Mouse (Mus musculus) heart, postnatal 25 days (tissue): ENCODE measurements around the gene Plin5. TPM values are rescaled to one million over a fixed set of nuclear protein-coding genes. Genes with fewer than 3 reads are reported as not detected.
"Not testable (repeated sequence)": the region's sequence is repeated elsewhere in the genome, so short reads cannot be mapped to it uniquely, and the experiment has no call there.

ENCODE experiments used
- DNase-seq: peaks from one replicate; pipeline ENCODE4 v3.0.0; 2022; ENCODE audit warnings: low spot score
- intact Hi-C: fragments of 180-260 bp; cut with DNase I; formaldehyde crosslinking; loops from one replicate; pipeline ENCODE4 v1.15.1; 2025
- total RNA-seq, 2 experiments: library from RNA; stranded (reverse); gene quantifications; 2 replicates each; pipeline ENCODE4 v1.2.3; 2021

Plin5 gene
- total RNA-seq, 2 experiments from 2014 or later, result 143 to 166 TPM

DNA sequence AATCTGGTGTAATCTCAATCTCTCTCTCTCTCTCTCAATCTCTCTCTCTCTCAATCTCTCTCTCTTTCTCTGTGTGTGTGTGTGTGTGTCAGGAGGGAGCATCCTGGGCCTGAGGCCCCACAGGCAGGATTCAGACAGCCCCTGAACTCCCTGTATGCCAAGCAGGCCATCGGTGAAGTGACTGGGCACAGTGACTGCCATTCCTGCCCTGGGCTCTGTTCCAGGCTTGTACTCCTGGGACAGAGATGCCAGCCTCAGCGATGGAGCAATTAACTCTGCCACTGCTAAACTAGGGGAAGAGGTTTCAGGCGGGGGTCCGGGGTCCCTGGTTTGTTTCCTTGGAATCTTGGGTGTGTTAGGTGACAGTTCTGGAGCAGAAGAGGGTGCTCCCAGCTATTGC is 6.8 kb downstream of the Plin5 start:
- DNase-seq, result no peak
- intact Hi-C loops, result loop anchor here (5.0 kb wide), 1 partner anchor 142 kb away; no protein-coding TSS in a partner anchor

DNA sequence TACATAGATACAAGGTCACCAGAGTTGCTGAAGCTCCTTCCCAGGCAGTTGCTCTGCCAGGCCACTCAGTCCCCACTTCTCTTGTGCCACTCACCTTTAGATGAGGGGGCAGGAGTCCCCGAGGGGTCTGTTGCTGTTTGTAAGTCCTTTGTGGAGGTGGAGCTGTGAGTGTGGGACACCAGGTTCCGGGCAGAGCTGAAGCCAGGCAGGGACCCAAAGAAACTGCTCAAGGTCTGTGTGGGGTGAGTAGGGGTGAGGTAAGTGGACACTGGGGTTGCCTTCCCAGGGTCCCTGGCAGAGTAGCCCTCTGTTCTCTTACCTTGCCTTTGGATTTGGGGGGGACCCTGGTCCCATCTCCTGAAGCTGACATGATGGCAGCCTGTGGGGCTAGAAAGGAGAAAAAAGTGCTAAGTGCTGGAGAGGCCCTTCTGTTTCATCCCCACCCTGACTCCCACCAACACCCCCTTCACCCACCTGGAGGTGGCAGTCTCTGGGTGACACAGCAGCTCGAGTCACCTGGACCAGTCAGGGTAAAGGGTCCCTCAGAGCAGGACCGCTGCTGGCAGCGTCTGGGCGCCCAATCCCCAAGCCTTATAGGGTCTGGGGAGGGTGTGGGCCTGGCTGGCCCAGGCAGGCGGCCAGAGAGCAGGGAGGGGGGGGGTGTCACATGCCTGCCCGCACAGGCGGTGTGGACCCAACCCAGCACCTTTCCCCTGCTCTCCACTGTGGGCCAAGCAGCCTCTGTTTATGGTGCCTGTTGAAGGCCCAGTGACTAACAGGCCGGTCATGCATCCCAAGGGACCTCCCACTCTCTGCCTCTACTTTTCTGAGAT is 8.0 kb downstream of the Plin5 start, which contains the start of gene Plin4:
Gene Plin4, minus strand, starts transcription at position 585 of the 833 bp plus-strand sequence.
- DNase-seq, result peak; percentile 52
- intact Hi-C loops, result loop anchor here (5.0 kb wide), 1 partner anchor 143 kb away; no protein-coding TSS in a partner anchor

DNA sequence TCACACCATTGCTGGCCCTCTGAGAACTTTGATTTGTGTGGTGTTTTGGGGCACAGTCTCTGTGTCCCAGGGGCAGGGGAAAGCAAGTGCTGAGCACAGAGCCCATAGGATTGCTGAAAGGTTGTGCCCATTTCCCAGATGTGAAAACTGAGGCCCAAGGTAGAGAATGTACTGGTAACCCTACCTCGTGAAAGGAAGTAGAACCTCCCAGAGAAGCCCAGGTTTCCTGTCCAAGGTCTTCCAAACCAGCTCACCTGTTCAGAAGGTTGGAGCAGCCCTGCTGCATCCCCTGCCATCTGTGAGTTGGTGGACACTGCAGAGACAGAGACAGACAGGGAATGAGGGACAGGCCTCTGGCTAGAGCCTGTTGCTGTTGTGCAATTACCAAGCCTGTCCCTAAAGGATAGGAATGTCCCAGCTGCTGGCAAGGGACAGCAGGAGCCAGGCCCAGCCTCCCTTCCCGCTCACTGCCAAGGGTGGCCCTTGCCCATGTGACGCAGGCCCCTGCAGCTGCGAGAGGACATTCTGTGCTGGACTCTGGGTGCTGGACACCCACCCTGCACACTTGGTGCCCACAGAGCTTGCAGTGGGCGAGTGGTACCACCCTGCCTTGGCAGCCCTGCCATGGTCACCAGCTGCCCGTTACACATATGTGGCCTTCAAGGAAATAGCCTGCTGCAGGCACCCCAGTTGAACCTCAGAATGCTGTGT is 8.9 kb downstream of the Plin5 start:
- intact Hi-C loops, result no loop called here
- peak; percentile 85 for DNase-seq

DNA sequence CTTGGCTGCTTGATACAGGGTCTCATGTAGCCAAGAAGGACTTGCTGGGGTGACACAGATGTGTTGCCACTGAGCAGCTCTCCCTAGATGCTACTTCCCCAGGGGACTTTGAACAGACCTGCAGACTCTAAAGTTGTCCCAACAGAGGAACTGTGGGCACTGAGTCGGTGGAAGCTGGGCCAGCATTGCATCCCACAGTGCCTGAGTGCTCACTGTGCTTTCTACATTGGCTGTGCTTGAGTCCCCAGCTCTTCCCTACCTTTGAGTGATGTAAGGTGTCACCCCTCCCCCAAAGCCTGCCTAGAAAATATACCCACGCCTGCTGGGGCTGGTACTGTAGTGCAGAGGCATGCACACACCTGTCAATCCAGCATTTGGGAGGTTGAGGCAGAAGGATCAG is 9.7 kb downstream of the Plin5 start:
- DNase-seq, result no peak
- intact Hi-C loops, result no loop called here

GRCm38 (mm10) chr17:56106981-56107380 is 10.4 kb downstream of the Plin5 start:
- intact Hi-C loops, result no loop called here
- no peak for DNase-seq

DNA sequence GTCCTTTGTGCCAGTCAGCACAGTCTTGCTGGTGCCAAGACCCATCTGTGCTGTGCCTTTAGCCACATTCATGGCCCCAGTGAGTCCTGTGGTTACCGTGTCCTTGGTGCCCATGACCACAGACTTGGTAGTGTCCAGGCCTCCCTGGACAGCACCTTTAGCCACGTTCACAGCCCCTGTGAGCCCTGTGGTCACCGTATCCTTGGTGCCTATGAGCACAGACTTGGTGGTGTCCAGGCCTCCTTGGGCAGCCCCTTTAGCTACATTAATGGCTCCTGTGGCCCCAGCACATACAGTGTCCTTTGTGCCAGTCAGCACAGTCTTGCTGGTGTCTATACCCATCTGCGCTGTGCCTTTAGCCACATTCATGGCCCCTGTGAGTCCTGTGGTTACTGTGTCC is 11.0 kb downstream of the Plin5 start:
- intact Hi-C loops, DNase-seq: not testable (repeated sequence)

GRCm38 (mm10) chr17:56104821-56105220 is 12.6 kb downstream of the Plin5 start:
- DNase-seq, intact Hi-C loops: not testable (repeated sequence)

DNA sequence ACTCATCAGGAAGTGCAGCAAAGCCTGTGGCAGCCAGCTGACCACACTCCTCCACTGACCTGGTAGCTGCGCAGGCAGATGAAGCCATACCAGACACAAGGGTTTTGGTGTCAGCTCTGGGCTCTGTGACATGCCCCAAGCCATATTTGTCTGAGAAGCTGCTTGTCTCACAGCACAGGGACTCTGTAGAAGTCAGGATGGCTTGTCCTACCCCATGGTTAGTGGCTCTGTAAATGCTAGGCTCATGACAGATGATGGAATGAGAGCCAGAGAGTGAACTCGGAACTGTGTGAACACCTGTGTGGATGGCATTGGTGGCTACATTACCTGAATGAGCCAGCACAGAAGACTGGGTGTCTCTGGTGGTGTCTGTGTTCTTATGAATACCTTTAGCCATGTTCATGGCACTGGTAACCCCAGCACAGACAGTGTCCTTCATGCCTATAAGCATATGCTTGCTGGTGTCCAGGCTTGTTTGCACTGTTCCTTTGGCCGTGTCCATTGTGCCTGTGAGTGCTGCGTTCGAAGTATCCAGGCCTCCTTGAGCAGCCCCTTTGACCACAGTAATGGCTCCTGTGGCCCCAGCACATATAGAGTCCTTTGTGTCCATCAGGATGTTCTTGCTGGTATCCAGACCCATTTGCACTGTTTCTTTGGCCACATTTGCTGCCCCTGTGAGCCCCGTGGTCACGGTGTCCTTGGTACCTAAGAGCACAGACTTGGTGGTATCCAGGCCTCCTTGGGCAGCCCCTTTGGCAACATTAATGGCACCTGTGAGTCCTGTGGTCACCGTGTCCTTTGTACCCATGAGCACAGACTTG is 13.7 kb downstream of the Plin5 start:
- intact Hi-C loops, result no loop called here
- DNase-seq, result no peak

DNA sequence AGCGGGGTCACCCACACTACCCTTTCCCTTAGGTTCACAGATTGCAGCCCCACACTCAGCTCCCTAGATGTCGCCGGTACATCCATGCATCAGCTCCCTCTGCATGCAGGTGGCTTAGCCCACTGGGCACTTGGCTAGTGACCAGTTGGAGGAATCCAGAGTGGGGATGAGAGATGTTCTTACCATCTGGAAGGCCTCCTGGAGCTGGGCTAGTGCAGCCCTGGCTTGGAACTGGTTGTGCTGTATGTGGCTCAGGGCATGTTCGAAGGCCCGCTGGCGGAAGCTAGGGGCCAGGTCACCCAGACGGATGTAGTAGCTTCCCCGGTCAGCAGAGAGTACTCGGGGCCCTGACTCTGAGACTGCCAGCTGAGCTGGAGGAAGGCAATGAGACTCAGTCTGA is 14.5 kb downstream of the Plin5 start:
- no peak for DNase-seq
- intact Hi-C loops, result no loop called here

DNA sequence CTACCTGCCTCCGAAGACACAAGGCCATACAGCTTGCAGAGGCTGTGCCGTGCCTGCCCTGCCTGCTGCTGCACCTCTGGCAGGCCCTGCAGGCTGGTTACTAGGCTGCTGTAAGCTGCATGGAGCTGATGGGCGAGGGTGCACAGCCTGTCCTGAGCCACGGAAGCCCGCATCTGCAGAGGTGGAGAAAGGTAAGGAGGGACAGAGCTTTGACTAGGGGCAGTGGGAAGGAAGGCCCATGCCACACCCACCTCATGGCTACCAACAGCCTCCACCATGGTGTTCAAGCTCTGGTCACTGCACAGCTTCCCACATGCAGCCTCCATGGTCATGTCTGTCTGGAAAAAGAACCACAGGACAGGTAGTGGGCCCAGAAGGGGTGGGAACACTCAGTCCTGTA is 15.2 kb downstream of the Plin5 start:
- no peak for DNase-seq
- intact Hi-C loops, result no loop called here

- no peak for DNase-seq
- intact Hi-C loops, result no loop called here
These were observed 16.6 kb downstream of the Plin5 start for GRCm38 (mm10) chr17:56100811-56101210.

- intact Hi-C loops, result no loop called here
- no peak for DNase-seq
These were observed 18.5 kb downstream of the Plin5 start for GRCm38 (mm10) chr17:56098711-56099572.

DNA sequence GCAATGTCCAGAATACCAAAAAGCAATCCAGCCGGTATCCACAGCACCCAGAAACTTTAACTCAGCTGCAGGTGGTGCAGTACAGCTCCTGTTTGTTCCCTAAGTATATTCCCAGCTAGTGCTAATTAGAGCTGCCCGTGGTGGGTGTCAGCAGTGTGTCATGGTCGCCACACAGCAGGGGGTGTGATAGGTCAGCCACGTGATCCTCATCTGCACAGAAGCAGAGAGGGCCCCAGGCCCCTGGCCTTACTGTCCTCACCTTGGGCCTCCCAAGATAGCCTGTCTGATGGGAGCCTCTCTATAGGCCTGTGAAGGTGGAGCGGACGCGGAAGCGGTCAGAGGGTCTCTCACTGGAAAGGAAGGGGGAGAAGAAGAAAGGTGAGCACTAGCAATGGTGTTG is 19.2 kb downstream of the Plin5 start:
- DNase-seq, result no peak
- intact Hi-C loops, result no loop called here

GRCm38 (mm10) chr17:56096883-56097282 is 20.5 kb downstream of the Plin5 start:
- intact Hi-C loops, result no loop called here
- DNase-seq, result no peak

GRCm38 (mm10) chr17:56092794-56093193 is 24.6 kb downstream of the Plin5 start:
- intact Hi-C loops, result no loop called here
- DNase-seq, result no peak

DNA sequence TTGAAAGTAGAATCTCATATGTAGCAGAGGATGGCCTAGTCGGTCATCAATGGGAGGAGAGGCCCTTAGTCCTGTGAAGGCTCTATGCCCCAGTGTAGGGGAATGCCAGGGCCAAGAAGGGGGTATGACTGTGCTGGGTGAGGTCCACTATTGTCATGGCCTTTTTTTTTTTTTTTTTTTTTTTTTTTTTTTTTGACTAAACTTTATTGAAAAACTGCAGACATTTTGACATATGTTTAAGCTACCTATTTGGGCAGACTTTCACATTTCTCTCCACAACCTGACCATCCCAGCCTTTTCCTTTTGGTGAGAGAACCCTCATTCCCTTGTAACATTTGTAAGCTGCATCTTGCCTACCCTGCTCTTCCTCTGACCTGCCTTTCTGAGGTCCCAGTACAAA is 25.1 kb downstream of the Plin5 start:
- intact Hi-C loops, result no loop called here
- DNase-seq, result no peak

DNA sequence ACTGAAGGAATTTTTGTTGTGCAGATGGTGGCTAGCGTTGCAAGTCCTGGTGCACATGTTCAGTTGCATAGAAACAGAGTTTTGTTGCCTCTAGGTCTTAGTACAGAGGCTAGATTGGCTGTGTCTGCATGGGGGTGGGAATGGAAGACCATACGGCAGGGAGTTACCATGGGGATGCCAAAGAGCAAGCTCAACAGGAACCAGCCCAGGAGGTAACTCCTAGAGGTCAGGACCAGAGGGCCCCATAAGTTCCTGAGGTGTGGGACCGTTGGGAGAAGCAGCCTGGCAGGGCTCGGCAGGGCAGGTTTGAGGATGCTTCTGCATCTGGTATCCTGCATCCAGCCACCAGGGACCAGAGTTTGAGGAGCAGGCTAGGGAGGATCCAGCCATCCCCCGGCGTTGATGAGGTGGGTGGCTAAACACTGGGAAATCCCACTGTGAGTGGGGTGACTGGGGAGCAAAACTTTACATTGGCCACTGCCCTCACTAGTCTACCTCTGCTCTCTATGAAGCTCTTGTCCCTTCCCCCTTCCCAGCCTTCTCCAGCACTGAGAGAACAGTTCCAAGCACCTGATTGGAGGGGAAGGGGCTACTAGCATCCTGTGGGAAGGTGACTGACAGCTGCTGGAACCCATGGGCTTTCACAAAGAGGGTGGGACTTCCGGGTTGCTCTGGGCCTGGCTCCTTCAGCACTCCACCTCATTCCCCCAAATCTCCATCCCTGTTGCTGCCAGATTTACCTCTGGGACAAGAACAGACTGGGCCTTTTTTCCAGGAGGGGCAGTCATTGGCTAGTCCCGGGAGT is 36.4 kb downstream of the Plin5 start:
- no peak for DNase-seq
- intact Hi-C loops, result no loop called here

- no peak for DNase-seq
- intact Hi-C loops, result no loop called here
These were observed 37.5 kb downstream of the Plin5 start for GRCm38 (mm10) chr17:56079921-56080320.
